Mouse (Mus musculus) embryo, embryonic 11 days (tissue): ENCODE measurements around the gene Zbtb7a.

Source experiments
- DNase-seq: peaks from one replicate; pipeline ENCODE4 v3.0.0-alpha.2; 2015

Gene Zbtb7a

DNA sequence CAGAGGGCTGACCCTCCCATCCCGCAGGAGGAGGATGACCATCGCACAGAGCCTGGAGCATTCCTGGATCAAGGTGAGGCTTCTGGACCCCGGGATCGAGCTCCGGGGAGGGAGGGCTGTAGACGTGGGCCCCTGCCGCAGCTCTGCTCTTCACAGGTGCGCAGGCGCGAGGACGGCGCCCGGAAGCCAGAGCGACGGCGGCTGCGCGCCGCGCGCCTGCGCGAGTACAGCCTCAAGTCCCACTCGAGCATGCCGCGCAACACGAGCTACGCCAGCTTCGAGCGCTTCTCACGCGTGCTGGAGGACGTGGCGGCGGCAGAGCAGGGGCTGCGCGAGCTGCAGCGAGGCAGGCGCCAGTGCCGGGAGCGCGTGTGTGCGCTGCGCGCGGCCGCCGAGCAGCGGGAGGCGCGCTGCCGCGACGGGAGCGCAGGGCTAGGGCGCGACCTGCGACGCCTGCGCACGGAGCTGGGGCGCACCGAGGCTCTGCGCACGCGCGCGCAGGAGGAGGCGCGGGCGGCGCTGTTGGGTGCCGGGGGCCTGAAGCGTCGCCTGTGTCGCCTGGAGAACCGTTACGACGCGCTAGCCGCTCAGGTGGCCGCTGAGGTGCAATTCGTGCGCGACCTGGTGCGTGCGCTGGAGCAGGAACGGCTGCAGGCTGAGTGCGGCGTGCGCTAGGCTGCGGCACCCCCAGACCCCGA, 57.4 kb downstream of the Zbtb7a start:
- peak; percentile 90 for DNase-seq

DNA sequence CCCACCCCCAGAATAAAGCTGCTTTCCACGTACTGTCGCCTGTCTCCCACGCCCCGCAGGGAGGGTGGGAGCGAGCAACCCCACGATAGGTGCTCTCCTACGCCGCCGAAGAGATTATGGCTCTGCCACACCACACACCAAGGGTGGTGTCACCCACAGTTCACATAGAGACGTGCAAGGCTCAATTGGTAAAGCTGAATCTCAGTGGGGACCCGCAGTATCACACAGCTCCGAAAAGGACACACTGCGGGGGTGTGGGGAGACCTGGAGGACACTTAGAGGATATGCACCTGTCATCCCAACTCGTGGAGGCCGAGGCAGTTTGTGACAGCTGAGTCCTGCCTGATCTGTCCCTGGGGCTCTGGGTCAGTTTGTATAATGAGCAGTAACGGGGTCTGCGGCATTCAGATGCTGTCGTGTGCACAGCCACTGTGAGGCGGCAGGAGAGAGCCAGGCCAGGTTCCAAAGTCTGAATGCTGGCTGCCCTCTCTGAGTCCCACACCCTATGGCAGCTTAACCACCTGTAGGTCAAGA, 58.0 kb downstream of the Zbtb7a start:
- DNase-seq: peak; percentile 49

DNA sequence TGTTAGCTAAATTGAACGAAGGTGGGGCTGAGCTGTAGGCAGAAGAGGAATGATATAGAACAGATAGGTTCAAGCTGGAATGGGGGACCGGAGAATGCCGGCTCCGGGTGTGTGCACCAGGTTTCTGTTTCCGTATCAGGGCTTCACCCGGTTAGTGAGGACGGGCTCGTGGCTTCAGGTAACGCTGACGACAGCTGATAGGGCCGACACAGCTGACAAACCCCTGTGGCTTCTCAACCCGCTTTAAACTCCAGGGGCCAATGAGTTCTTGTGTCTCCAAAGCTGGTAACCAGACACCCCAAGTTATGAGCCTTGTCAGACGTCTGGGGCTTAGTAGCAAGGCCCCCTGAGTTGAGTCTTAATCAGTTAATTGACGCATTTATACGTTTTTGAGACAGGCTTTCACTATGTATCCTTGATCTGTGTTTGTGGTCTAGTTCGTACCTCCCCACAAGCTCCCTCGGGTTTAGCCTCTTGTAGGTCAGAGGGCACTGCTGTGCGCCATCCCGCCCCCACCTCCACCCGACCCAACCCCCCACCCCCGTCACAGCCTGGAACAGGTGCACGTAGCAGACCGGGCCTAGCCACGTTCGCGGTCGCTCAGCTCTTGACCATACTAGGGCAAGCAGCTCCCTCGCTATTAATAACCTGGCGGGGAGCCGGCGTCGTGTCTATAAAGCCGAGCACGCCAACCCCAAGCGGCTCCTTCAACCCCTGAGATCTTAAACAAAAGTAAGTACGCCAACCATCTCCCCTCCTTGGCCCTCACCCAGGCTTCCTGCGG, 59.2 kb downstream of the Zbtb7a start:
- no peak for DNase-seq

DNA sequence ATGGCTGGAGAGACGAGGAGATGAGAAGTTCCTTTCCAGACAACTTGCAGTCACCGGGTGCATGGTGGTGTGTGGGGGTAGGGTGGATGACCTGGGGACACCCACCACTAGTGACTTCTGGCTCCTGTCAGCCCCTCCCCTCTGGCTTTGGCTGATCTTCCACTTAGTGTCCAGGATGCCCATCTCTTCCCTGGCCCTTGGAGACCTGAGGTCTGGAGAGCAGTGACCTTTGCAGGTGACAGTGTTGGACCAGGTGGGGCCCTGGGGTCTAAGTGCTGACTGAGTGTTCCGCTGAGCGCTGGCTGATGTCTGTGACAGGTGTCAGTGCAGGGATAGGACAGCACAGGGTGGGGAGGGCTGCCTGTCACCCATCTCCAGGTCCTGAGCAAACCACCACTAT, 60.3 kb downstream of the Zbtb7a start:
- no peak for DNase-seq

DNA sequence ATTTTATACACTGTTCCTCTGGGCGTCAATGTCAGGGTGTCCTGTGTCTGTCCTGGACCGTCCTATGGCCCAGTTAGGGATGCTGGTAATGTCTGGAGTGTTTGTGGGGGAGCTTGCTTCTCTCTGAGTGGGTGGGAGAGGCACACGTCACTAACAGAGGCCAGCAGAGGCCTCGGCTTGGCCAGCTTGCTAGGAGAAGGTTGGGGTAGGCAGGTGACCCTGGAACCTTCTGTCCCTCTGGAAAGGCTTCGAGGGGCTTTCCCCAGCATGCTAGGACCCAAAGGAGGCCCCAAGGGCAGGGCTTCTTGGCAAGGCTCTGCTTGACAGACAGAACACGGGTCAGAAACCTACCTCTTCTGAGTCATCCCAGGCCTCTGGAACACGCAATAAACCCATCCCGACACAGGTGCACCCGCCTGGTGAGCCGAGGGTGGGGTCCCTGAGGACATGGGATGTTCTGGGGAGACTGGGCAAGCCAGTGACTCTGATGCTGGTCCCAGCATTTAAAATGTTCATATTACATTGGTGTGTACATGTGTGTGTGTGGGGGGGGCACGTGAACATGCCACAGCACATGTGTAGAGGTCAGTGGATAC, 61.5 kb downstream of the Zbtb7a start:
- no peak for DNase-seq

DNA sequence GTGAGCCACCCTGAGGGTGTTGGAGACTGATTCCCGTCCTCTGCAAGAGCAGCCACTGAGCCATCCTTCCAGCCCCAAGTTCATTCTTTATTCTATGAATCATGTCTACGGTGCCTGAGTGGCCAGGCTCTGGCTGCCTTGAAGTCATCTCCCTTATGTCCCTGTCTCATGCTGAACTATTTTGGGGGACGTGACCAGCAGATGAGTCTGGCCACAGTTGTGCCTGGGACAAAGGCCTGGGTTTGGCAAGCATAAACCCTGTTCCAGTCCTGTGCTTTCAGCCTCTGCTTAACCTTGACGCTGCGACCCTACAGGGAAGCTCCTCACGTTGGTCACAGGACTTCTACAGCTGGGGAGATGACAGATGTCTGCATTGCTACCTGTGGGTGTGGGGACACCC, 62.3 kb downstream of the Zbtb7a start:
- DNase-seq: no peak

DNA sequence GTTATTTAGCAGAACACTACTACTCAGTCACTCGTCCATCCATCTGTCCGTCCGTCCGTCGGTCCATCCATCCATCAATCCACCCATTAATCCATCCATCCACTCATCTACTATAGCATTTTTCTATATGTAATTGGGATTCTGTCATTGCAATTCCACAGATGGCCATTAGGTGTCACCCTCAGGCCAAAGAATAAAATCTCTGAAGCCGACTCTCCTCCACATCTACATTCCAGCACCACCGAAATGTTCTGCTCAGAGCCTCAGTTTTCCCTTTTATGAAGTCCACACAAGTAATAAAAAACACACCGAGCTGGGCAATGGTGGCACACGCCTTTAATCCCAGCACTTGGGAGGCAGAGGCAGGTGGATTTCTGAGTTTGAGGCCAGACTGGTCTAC, 63.2 kb downstream of the Zbtb7a start:
- DNase-seq: peak; percentile 79

DNA sequence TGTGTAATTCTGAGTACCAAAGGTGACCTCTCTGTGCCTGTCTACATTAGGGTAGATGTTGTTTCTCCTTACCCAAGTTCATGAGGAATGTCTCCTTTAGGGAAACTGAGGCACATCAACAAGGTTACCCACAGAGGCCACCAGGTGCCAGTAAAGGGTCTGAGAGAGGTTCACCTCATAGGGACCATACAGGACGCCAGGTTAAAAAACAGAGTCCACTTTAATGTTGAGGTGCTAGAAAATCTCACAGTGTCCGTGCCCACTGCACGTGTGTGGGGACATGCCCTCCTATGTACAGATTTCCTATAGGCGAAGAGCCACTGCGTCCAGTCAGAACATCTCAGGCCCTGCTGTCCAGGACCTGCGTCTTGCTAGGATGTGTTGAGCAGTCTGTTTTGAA, 64.0 kb downstream of the Zbtb7a start:
- no peak for DNase-seq

DNA sequence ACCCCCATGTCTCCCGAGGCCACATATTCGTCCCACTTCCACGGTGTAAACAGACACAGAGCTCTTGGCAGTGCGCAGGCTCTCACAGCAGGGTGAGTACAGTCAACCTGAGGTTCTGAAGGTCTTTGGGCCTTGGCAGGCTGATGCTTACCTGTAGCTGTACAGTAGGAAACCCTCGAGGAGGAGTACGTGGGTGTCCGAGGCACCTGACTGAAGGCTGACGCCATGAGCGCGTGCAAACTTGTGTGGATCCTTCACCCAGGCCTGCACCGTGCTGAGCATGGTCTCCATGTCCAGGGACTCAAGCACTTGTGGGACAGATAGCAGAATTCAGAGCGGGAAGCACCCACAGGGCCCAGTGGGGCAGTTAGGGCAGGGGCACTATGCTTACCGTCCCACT, 65.1 kb downstream of the Zbtb7a start:
- DNase-seq: no peak

DNA sequence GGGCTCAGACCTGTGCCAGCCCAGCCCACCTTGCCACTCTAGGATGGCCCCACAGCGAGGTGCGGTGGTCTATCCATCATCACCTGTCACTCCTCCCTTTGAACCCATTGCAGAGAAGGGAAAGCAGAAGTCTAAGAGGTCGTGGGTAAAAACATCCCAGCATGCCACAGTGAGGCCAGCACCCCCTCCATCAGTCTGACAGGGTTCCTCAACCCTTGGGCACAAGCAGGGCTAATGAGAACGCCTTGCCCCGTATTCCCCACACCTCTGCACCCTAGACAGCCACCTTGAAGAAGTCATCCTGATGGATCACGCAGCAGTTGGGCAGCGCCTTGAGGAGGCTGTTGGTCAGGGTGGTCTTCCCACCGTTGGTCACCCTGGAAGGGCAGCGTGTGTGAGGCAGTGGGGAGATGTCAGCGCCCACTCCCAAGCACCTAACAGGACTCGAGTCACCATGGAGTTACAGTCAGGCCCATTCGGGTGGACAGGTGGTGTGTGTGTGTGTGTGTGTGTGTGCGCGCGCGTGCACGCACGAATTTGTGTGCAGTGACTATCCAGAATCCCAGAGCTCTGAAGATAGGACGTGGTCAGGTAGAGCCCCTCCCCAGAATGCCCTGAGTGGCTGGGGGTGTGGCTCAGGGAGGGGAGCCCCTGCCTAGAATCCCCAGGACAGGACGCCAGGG, 65.7 kb downstream of the Zbtb7a start:
- no peak for DNase-seq

DNA sequence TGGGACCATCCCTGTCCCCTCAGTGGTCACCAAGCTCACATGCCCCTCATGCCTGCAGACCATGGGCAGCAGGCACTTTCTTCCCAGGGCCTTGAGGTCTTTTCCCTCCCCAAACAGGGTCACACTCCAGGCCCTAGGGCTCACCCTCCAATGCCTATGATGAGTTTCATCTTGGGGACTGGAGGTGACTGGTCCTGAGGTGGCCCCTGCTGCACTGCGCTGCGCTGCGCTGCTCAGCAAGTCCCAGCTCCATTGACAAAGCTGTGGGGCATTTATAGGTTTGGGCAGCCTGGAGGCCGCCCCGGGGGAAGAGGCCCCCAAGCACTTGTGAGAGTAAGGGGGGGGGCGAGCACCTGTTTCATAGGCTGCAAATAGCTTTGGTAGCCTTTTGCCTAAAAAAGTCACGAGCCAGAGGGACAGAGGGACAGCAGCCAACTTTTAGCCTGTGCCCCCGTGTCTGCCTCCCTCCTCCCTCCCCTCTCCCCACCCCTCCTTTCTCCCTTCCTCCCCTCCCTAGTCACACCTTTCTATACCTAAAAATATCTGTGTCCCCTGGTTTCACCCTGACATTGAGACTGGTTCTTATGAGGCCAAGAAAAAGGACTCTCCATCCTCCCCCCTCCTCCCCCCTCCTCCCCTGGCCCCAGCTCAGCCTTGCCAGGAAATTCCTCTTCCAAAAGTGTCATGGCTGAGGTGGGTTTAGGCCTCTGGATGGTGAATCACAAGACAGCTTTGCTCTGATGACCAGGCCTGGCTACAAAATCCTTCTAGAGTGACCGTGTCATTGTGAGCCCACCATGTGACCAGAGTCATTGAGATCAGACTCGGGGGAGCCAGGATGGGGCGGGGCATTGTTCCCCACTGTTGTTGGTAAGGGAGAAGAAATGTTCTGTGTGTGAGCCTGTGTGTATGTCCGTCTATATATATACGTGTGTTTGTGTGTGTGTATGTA, 67.1 kb downstream of the Zbtb7a start, which contains the start of gene Nmrk2:
Gene Nmrk2, minus strand, starts transcription at position 245 of the 952 bp plus-strand sequence.
- DNase-seq: no peak
